Mouse (Mus musculus): ENCODE measurements around the gene Lgmn.

DNA sequence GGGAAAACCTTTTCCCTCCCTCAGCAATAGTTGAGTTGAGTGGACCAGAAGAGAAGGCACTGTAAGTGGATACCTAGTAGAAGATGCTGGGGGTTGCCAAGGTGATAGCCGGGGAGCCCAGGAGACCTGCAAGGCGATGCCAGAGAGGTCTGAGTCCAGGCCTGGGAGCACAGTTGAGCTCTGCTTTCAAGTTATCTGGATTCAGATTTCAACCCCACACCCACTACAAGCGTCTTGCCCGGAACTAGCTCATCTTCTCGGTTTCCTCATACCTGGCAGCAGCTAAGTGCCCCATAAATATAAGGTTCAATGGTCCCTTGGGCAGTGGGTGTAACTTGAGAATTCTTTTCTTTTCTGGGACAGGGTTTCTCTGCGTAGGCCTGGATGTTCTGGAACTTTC is 1.5 kb upstream of the Lgmn start:
- TF ChIP-seq CTCF (IDR thresholded peaks at IDR 0.05; ENCODE audit: extremely low read depth, insufficient read length, insufficient replicate concordance, low read depth, low read length), result no peak
- no peak for TF ChIP-seq POLR2A (IDR thresholded peaks at IDR 0.05; ENCODE audit: low read depth, low read length)
